Mouse (Mus musculus) erythroblast, embryonic 14.5 days (primary cell): ENCODE results near the gene Gm28845.

ENCODE experiments used
- GATA1 ChIP-seq: IDR thresholded peaks from 2 replicates; pipeline ENCODE4 v1.6.1; 2012; ENCODE audit warnings: low read length, inconsistent platforms, mixed read lengths
- TAL1 ChIP-seq: IDR thresholded peaks from 3 replicates; pipeline ENCODE4 v1.6.1; 2012; ENCODE audit warnings: low read length, inconsistent platforms, mixed read lengths

DNA sequence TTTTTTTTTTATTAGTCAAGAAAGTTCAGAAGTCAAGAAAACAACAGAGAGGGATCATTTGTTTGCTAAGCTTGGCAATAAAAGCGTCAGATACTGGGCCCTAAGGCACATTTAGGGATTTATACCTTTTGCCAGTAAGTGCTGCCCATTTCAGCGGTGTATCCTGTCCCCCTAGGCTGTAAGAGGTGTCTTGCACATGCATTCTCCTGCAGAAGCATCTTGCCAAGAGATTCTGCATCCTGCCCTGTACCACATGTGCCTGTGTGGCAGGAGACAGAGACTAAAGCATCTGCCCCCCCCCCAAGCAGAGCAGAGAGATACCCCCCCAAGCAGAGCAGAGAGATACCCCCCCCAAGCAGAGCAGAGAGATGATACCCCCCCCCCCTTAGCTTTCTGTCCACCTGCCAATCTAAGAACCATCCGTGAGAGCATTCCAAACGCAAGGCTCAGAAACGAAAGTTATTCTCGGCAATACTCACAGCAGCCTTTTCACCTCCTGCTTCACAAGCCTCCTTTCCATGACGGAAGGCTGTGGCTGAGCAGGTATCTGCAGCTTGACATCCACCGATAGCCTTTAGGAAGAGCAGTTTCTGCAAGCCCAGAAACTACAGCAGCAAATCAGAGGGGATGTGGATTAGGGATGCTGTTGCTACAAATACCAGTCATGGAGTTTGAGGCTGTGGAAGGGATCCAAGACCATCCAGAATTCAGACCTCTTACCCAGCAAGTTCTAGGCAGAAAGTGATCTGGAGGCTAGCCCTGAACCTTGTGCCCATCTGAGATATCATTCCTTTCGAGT is 3.4 kb upstream of the Gm28845 start, which contains the start of gene D630023F18Rik:
- TF ChIP-seq GATA1 (no peak), TAL1 (no peak)
